Mouse (Mus musculus): ENCODE results near the gene Efcab11. TPM values are rescaled to one million over a fixed set of nuclear protein-coding genes. Genes with fewer than 3 reads are reported as not detected.

Gene Efcab11
- 0.95 TPM for polyA plus RNA-seq (2017; shearing (Covaris generic))

GRCm38 (mm10) chr12:99884269-99885261 is at the start of gene Efcab11, which contains the start of gene Tdp1:
Efcab11 (minus strand) TSS chr12:99884439.
Tdp1 (plus strand) TSS chr12:99884517.

Other genes with a start within 250 kb of the Efcab11 start
- gene Tdp1, start 78 bp upstream of the Efcab11 start, polyA plus RNA-seq (2017; shearing (Covaris generic)): 17.7 TPM
- not detected for gene Kcnk13, start 80.1 kb upstream of the Efcab11 start, polyA plus RNA-seq (2017; shearing (Covaris generic))
- gene Psmc1, start 225.7 kb upstream of the Efcab11 start, polyA plus RNA-seq (2017; shearing (Covaris generic)): 94.3 TPM

Measured in effector memory CD4-positive, alpha-beta T cell, adult 5 months (primary cell).